Mouse (Mus musculus): Measurements from ENCODE around the gene Mid1.

DNA sequence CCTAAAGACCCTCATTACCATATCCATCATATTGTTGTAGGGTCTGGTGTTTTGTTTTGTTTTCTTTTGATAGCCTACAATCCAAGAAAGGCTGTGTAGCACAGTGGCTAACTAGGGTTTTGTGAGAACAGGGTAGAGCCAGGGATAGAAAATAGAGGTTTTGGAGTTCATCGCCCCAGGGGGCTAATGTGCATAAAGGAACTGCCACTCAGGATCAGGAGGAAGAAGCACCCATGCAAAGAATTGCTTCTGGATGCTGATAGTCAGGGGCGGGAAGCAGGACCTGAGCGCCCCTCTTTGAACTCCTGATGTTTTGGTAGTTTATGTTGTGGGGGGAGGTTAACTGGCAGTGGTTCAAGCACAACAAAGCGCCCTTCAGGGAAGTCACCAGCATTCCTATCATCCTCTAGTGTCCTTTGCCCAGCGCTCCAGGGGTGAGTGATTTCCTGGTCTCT lies 221.1 kb downstream of the Mid1 start:
- TF ChIP-seq EP300 (IDR thresholded peaks at IDR 0.05; ENCODE audit: low read depth) = no peak
- TF ChIP-seq CTCF (IDR thresholded peaks at IDR 0.05; ENCODE audit: low read depth) = no peak
